Mouse (Mus musculus) liver, postnatal 0 days (tissue): ENCODE data around the gene Spg7. TPM values are rescaled to one million over a fixed set of nuclear protein-coding genes. Genes with fewer than 3 reads are reported as not detected.

ENCODE experiments used
- ATAC-seq: fragments of 200-750 bp; cut with Nextera tagmentation; 2 replicates; pipeline ENCODE4 v1.8.0; 2017; ENCODE audit warnings: mild to moderate bottlenecking, moderate library complexity
- DNase-seq: peaks from one replicate; pipeline ENCODE4 v3.0.0-alpha.2; 2016
- H3K27ac ChIP-seq: fragments of 300-500 bp; sonication (generic); 2 replicates; pipeline ENCODE4 v1.5.1; 2014; ENCODE audit warnings: antibody characterized with exemption, moderate library complexity, mild to moderate bottlenecking, low read depth
- H3K27me3 ChIP-seq: fragments of 300-500 bp; sonication (generic); 2 replicates; pipeline ENCODE4 v1.6.1; 2014; ENCODE audit warnings: low read length, control low read depth, mixed read lengths; ENCODE audit not compliant: insufficient read depth
- H3K36me3 ChIP-seq: fragments of 300-500 bp; sonication (generic); replicated peaks from 2 replicates; pipeline ENCODE4 v1.6.1; 2014; ENCODE audit warnings: mild to moderate bottlenecking, control low read depth, low read length, moderate library complexity, mixed read lengths; ENCODE audit not compliant: insufficient read depth
- H3K4me1 ChIP-seq: fragments of 300-500 bp; sonication (generic); 2 replicates; pipeline ENCODE4 v1.6.1; 2014; ENCODE audit warnings: antibody characterized with exemption, mild to moderate bottlenecking, control low read depth; ENCODE audit not compliant: insufficient read depth
- H3K4me2 ChIP-seq: fragments of 300-500 bp; sonication (generic); 2 replicates; pipeline ENCODE4 v1.6.1; 2014; ENCODE audit warnings: low read depth, mild to moderate bottlenecking, low read length, moderate library complexity, mixed read lengths
- H3K4me3 ChIP-seq: fragments of 300-500 bp; sonication (generic); 2 replicates; pipeline ENCODE4 v1.5.1; 2014; ENCODE audit warnings: low read depth, low read length
- H3K9ac ChIP-seq: fragments of 300-500 bp; sonication (generic); replicated peaks from 2 replicates; pipeline ENCODE4 v1.6.1; 2014; ENCODE audit warnings: mild to moderate bottlenecking, moderate library complexity
- H3K9me3 ChIP-seq: fragments of 300-500 bp; sonication (generic); 2 replicates; pipeline ENCODE4 v1.6.1; 2016; ENCODE audit warnings: mild to moderate bottlenecking, control low read depth, low read length, mixed read lengths
- CTCF ChIP-seq: sonication (generic); IDR thresholded peaks from 2 replicates; pipeline ENCODE4 v1.5.1; 2016; ENCODE audit warnings: antibody characterized with exemption, low read depth
- EP300 ChIP-seq: IDR thresholded peaks from 2 replicates; pipeline ENCODE4 v1.6.1; 2016; ENCODE audit warnings: antibody characterized with exemption, low read depth, mild to moderate bottlenecking
- WGBS: fragments of 180-500 bp; shearing (Covaris S2); extraction: QIAGEN DNeasy Blood & Tissue Kit; methylation state at CpG from one replicate; pipeline ENCODE4 v1.1.7; 2014; ENCODE audit not compliant: insufficient replicate concordance; 5-methylcytosine and 5-hydroxymethylcytosine counted together
- polyA plus RNA-seq: library from polyadenylated mRNA; unstranded; fragments of >200 nt; fragmentation: Nextera tagmentation; extraction: Ambion mirVana; gene quantifications from 2 replicates; pipeline ENCODE4 v1.2.1, GENCODE M21; 2015

Spg7 gene
- polyA plus RNA-seq, 1 experiment from 2014 or later = 18.3 TPM

DNA sequence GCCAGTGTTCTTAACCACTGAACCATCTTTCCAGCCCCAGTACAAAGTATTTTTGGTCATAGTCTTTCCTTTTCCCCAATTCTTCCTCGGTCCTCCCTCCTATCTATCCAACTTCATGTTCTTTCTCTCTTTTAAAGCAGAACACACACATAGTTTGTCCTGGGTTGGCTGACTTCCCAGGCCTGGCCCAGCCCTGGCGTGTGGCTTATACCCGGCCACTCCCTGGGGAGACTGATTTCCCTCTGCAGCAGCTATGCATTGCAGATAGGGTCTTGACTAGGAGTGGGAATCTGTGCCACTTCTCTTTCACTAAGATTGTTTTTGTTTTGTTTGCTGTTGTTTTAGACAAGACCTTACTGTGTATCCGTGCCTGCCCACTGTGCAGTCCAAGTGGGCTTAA lies 8.4 kb downstream of the Spg7 start:
- ATAC-seq = no peak
- H3K9ac ChIP-seq = no peak overlapping the region
- H3K36me3 ChIP-seq = peaks cover 12% of the 10 kb centered on the region
- peaks cover 10% of the 10 kb centered on the region for H3K4me1 ChIP-seq
- no peak overlapping the region for H3K27ac ChIP-seq
- TF ChIP-seq EP300 = no peak
- no peak for TF ChIP-seq CTCF
- DNase-seq = no peak
- no peak overlapping the region for H3K4me2 ChIP-seq
- H3K27me3 ChIP-seq = no peaks in the 10 kb centered on the region
- no peaks in the 10 kb centered on the region for H3K9me3 ChIP-seq
- 80% methylated on average over 4 of the region's 4 CpGs for WGBS
- no peak overlapping the region for H3K4me3 ChIP-seq

DNA sequence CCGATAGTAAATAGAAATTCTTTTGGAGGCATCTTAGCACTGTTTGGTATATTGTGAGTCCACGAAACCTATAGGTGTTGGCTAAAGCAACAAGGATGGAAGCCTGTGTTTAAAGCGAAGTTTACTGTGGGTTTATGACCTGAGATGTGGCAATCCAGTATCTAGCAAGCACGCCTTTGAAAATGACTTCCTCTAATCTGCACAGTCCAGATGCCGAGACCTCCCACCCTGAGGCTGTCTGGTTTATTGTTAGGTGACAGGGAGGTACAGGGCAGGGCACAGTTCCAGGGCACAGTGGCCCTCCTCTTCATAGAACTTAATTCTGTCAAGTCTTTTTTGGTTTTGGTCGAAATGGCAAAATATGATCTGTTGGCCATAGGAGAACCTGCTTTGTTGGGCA lies 14.5 kb downstream of the Spg7 start:
- DNase-seq = no peak
- Histone ChIP-seq H3K36me3 (peaks cover 49% of the 10 kb centered on the region), H3K4me1 (no peaks in the 10 kb centered on the region), H3K27ac (no peak overlapping the region), H3K9me3 (no peaks in the 10 kb centered on the region), H3K4me2 (no peak overlapping the region), H3K4me3 (no peak overlapping the region), H3K27me3 (no peaks in the 10 kb centered on the region), H3K9ac (no peak overlapping the region)
- WGBS = 69% methylated on average over 6 of the region's 6 CpGs
- TF ChIP-seq CTCF (no peak), EP300 (no peak)
- ATAC-seq = 0 out of 2 replicates have a peak, but pooled peaks have one; percentile 38

DNA sequence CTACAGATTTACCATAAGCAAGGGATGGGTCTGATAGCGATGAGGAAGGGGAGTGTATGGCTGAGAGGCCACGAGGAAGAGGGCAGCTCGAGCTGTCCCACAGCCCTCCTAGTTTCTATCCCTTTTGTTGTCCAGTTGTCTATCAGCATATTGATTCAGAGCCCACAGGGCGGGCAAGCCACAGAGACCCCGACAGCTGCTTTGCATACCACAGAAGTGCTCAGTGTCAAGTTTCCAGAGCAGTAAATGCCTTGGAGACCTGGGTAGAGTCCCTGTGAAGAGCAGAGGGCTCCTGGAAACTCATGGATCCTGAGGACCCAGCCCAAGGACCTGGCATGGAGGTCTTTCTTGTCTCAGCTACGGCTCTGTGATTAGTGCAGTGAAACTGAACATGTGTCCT lies 20.3 kb downstream of the Spg7 start:
- 80% methylated on average over 6 of the region's 6 CpGs for WGBS
- Histone ChIP-seq H3K27ac (no peak overlapping the region), H3K9me3 (no peaks in the 10 kb centered on the region), H3K4me3 (no peak overlapping the region), H3K9ac (no peak overlapping the region), H3K27me3 (no peaks in the 10 kb centered on the region), H3K4me1 (no peaks in the 10 kb centered on the region), H3K4me2 (no peak overlapping the region), H3K36me3 (peaks cover 61% of the 10 kb centered on the region)
- no peak for ATAC-seq
- no peak for DNase-seq
- no peak for TF ChIP-seq CTCF
- TF ChIP-seq EP300 = no peak

DNA sequence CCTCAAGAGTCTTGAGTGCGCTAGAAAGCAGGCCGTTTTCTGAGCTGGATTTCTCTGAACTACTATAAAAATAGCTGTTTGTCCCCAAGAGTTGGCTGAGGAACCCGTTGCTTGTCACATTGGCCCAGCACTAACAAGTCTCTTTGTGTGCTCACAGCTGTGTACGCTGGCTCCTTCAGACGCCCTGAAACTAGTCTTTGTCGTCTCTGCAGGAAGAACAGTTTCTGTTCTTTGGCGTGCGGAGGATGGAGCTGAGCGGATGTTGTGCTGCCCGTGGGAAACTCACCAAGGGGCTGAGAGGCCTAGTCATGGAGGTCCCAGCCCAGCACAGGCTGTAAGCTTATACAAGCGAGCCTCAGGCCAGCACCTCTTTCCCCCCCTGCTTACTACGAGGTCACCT lies 20.9 kb downstream of the Spg7 start:
- DNase-seq = no peak
- Histone ChIP-seq H3K9ac (no peak overlapping the region), H3K9me3 (no peaks in the 10 kb centered on the region), H3K36me3 (peaks cover 59% of the 10 kb centered on the region), H3K4me1 (no peaks in the 10 kb centered on the region), H3K27ac (no peak overlapping the region), H3K27me3 (no peaks in the 10 kb centered on the region), H3K4me3 (no peak overlapping the region), H3K4me2 (no peak overlapping the region)
- WGBS = 89% methylated on average over 12 of the region's 12 CpGs
- TF ChIP-seq EP300 (no peak), CTCF (no peak)
- ATAC-seq = no peak

DNA sequence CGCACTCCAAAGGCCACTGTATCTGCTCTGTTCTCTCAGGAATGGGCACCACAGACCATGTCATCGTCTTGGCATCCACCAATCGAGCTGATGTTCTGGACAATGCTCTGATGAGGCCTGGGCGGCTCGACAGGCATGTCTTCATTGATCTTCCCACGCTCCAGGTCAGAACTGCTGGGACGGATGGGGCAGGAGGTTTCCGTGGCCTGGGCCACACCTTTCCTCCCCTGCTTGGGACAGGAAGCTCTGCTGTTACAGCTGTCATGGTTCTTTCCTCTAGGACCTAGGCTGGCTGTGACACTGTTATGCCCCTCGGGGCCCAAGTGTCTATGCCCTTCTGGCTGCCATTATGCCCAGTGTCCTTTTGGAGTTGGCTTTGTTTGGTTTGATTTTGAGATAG lies 24.5 kb downstream of the Spg7 start:
- 75% methylated on average over 9 of the region's 9 CpGs for WGBS
- DNase-seq (no peak), ATAC-seq (no peak)
- TF ChIP-seq CTCF (no peak), EP300 (no peak)
- Histone ChIP-seq H3K4me2 (no peak overlapping the region), H3K9me3 (no peaks in the 10 kb centered on the region), H3K9ac (no peak overlapping the region), H3K27me3 (no peaks in the 10 kb centered on the region), H3K36me3 (peaks cover 62% of the 10 kb centered on the region), H3K27ac (no peak overlapping the region), H3K4me1 (no peaks in the 10 kb centered on the region), H3K4me3 (no peak overlapping the region)

DNA sequence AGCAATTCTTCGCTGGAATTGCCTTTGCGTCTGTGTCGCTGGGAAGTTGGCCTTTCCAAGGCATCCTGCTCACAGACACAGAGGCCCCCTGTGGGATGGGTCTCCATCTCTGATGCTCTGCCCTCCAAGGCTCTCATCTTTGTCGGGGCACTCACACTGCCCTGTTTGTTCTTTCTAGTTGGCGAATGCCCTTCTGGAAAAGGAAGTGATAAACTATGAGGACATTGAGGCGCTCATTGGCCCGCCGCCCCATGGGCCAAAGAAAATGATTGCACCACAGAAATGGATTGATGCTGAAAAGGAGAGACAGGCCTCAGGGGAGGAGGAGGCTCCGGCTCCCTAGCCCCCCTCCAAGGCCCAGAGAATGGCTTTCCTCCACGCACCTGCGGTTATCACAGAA lies 34.5 kb downstream of the Spg7 start:
- H3K36me3 ChIP-seq = peaks cover 23% of the 10 kb centered on the region
- no peaks in the 10 kb centered on the region for H3K27me3 ChIP-seq
- TF ChIP-seq CTCF (no peak), EP300 (no peak)
- no peaks in the 10 kb centered on the region for H3K9me3 ChIP-seq
- ATAC-seq (no peak), DNase-seq (no peak)
- H3K4me1 ChIP-seq = peaks cover 4% of the 10 kb centered on the region
- H3K27ac ChIP-seq = no peak overlapping the region
- no peak overlapping the region for H3K4me3 ChIP-seq
- 87% methylated on average over 11 of the region's 11 CpGs for WGBS
- H3K4me2 ChIP-seq = no peak overlapping the region
- no peak overlapping the region for H3K9ac ChIP-seq
